Mouse (Mus musculus) c-Kit-positive CD71-positive TER-119-positive erythroid progenitor cells, embryonic 14.5 days (primary cell): ENCODE measurements around the gene Tgfbr3.

Experiments
- DNase-seq: peaks from one replicate; pipeline ENCODE4 v3.0.0-alpha.2; 2013; ENCODE audit warnings: low spot score

Gene Tgfbr3

DNA sequence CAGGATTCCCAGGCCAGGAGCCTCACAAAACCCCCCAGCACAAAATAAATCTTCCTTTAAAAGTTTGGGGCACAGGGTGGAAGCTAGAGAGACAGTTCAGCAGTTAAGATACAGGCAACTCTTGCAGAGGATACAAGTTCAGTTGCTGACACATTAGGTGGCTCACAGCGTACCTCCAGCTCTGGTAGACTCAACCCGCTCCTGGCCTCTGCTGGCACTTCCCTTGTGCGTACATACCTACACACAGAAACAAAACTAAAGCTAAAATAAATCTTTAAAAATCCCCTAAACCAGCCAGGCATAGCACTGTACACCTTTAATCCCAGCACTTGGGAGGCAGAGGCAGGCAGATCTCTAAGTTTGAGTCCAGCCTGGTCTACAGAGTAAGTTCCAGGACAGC, 211.1 kb downstream of the Tgfbr3 start:
- DNase-seq, result no peak

DNA sequence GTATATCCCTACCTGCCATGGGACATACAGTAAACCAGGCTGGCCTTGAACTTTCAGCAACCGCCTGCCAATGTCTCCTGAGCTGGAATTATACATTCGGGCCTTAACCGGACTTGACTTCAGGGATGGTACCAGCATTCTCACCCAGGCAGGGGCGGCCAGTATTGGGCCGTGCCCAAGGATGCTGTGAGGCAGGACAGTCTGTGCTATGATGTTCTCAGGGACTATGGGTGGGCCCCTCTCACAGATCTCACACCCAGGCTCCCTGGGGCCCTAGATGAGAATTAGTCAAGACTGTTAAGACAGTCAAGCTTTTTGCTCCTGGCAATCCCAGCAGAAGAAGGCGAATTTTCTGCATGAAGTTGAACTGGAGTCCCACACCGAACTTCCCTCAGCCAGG, 211.5 kb downstream of the Tgfbr3 start:
- no peak for DNase-seq

- DNase-seq, result no peak
These were observed 214.3 kb downstream of the Tgfbr3 start for GRCm38 (mm10) chr5:107074980-107075583.

- DNase-seq, result no peak
These were observed 215.1 kb downstream of the Tgfbr3 start for GRCm38 (mm10) chr5:107074350-107074749.

GRCm38 (mm10) chr5:107073536-107073935, 215.9 kb downstream of the Tgfbr3 start:
- no peak for DNase-seq

GRCm38 (mm10) chr5:107068146-107068545, 221.3 kb downstream of the Tgfbr3 start:
- DNase-seq, result no peak

DNA sequence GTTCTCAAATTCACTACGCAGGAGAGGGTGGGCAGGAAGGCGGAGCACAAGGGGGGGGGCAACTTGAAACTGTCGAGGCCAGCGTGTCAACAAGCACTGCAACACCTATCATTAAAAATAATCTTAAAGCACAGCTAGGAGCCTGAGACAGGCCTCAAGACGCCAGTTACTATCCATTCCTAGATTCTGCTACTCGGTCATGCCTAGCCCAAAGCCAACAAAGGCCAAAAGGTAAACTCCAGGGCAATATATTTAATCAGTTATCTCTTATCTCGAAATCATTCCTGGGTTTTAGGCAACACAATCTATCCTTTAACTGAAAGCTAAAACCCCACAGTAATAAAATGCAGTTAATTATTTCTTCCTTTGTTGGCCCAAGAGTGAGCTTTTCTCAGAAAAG, 221.9 kb downstream of the Tgfbr3 start:
- no peak for DNase-seq

DNA sequence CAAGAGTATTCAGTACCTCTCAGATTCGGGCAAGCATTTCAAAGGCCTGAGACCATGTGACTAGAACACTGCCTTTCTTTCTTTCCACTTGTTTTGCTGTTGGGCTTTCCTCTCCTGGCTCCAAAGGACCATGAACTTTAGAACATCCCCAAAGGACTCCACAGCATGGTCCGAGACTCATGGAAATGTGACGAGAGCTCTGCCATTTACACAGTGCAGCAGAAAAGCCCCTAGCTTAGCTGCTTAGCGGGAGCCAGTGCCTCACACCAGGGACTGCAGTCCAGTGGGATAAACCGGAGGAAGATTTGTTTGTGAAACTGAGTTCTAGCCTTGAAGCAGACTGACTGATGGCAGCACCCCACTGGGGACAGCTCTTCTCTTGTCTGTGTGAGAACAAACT, 224.5 kb downstream of the Tgfbr3 start:
- DNase-seq, result no peak

GRCm38 (mm10) chr5:107062229-107062852, 227.1 kb downstream of the Tgfbr3 start:
- DNase-seq, result no peak

- no peak for DNase-seq
These were observed 229.9 kb downstream of the Tgfbr3 start for GRCm38 (mm10) chr5:107059514-107059913.

GRCm38 (mm10) chr5:107058642-107059041, 230.8 kb downstream of the Tgfbr3 start:
- no peak for DNase-seq
